Mouse (Mus musculus) cerebellum, adult 2 months (tissue): ENCODE data around the gene Prx. TPM values are rescaled to one million over a fixed set of nuclear protein-coding genes. Genes with fewer than 3 reads are reported as not detected.

Experiments
- DNase-seq, 2 experiments: peaks; one replicate each; pipeline ENCODE4 v3.0.0; 2021
- H3K27ac ChIP-seq: fragments of 200-500 bp; 2 replicates; pipeline ENCODE4 v1.5.1; 2012; ENCODE audit warnings: low read length, control low read depth, inconsistent platforms; ENCODE audit not compliant: insufficient read depth
- H3K27me3 ChIP-seq: fragments of 200-500 bp; 2 replicates; pipeline ENCODE4 v1.6.1; 2012; ENCODE audit warnings: inconsistent platforms, mild to moderate bottlenecking, low read length, moderate library complexity; ENCODE audit not compliant: control insufficient read depth, insufficient read depth
- H3K4me1 ChIP-seq: fragments of 200-500 bp; 2 replicates; pipeline ENCODE4 v1.6.1; 2011; ENCODE audit warnings: low read length; ENCODE audit not compliant: control insufficient read depth, insufficient read depth
- H3K4me3 ChIP-seq: fragments of 200-500 bp; replicated peaks from 2 replicates; pipeline ENCODE3; 2011; ENCODE audit warnings: mild to moderate bottlenecking, low read depth, low read length, control low read depth; ENCODE audit not compliant: insufficient read depth
- CTCF ChIP-seq: fragments of 200-500 bp; IDR thresholded peaks from 2 replicates; pipeline ENCODE4 v1.5.1; 2011; ENCODE audit warnings: low read depth, mild to moderate bottlenecking, control low read depth, low read length, moderate library complexity, borderline replicate concordance; ENCODE audit not compliant: insufficient read depth
- POLR2A ChIP-seq: fragments of 200-500 bp; IDR thresholded peaks from 2 replicates; pipeline ENCODE4 v1.6.1; 2011; ENCODE audit warnings: low read length, control low read depth, borderline replicate concordance; ENCODE audit not compliant: insufficient read depth
- WGBS: fragments of 180-500 bp; shearing (Covaris S2); methylation state at CpG from one replicate; pipeline ENCODE4 v1.1.7; 2018; 5-methylcytosine and 5-hydroxymethylcytosine counted together
- polyA plus RNA-seq: library from polyadenylated mRNA; depleted of rRNA; stranded (reverse); fragments of >200 nt; gene quantifications from 2 replicates; pipeline ENCODE4 v1.2.3, GENCODE M21; 2012

Prx gene
- polyA plus RNA-seq, 1 experiment, result 0.34 TPM

- no peaks in the 10 kb centered on the region for H3K4me1 ChIP-seq
- no peak overlapping the region for H3K27ac ChIP-seq
- no peak for DNase-seq
- no peaks in the 10 kb centered on the region for H3K27me3 ChIP-seq
- no peak overlapping the region for H3K4me3 ChIP-seq
- WGBS, result 78% methylated on average over 3 of the region's 3 CpGs
- TF ChIP-seq CTCF (0 out of 2 replicates have a peak, but pooled peaks have one; percentile 2), POLR2A (no peak)
These were observed 31.8 kb downstream of the Prx start for GRCm38 (mm10) chr7:27530937-27531336.

GRCm38 (mm10) chr7:27531707-27532106, 32.6 kb downstream of the Prx start:
- H3K4me1 ChIP-seq, result no peaks in the 10 kb centered on the region
- no peak overlapping the region for H3K4me3 ChIP-seq
- H3K27me3 ChIP-seq, result no peaks in the 10 kb centered on the region
- no peak for TF ChIP-seq POLR2A
- 84% methylated on average over 10 of the region's 10 CpGs for WGBS
- no peak overlapping the region for H3K27ac ChIP-seq
- DNase-seq, result no peak

- DNase-seq, result no peak
- Histone ChIP-seq H3K27ac (no peak overlapping the region), H3K27me3 (no peaks in the 10 kb centered on the region), H3K4me1 (no peaks in the 10 kb centered on the region), H3K4me3 (no peak overlapping the region)
- WGBS, result 75% methylated on average over 9 of the region's 9 CpGs
- no peak for TF ChIP-seq POLR2A
- no peak for TF ChIP-seq CTCF
These were observed 33.4 kb downstream of the Prx start for GRCm38 (mm10) chr7:27532480-27533050.

GRCm38 (mm10) chr7:27535386-27535785, 36.3 kb downstream of the Prx start:
- TF ChIP-seq CTCF, result no peak
- no peak for TF ChIP-seq POLR2A
- H3K27me3 ChIP-seq, result no peaks in the 10 kb centered on the region
- no peak overlapping the region for H3K4me3 ChIP-seq
- no peak for DNase-seq
- H3K27ac ChIP-seq, result no peak overlapping the region
- no peaks in the 10 kb centered on the region for H3K4me1 ChIP-seq
- WGBS, result 91% methylated on average over 2 of the region's 2 CpGs

GRCm38 (mm10) chr7:27536618-27537017, 37.5 kb downstream of the Prx start:
- Histone ChIP-seq H3K4me1 (peaks cover 5% of the 10 kb centered on the region; the same call in 1 of the 2 replicates), H3K27ac (no peak overlapping the region), H3K27me3 (no peaks in the 10 kb centered on the region), H3K4me3 (no peak overlapping the region)
- WGBS, result 91% methylated on average over 6 of the region's 6 CpGs
- DNase-seq, result no peak
- no peak for TF ChIP-seq POLR2A
- TF ChIP-seq CTCF, result no peak

GRCm38 (mm10) chr7:27537998-27538397, 38.9 kb downstream of the Prx start:
- H3K4me3 ChIP-seq, result no peak overlapping the region
- no peaks in the 10 kb centered on the region for H3K27me3 ChIP-seq
- WGBS, result 95% methylated on average over 8 of the region's 8 CpGs
- H3K4me1 ChIP-seq, result peaks cover 10% of the 10 kb centered on the region; the same call in 1 of the 2 replicates
- no peak for TF ChIP-seq POLR2A
- no peak for TF ChIP-seq CTCF
- no peak for DNase-seq
- H3K27ac ChIP-seq, result no peak overlapping the region

- H3K4me3 ChIP-seq, result no peak overlapping the region
- TF ChIP-seq POLR2A (no peak), CTCF (no peak)
- H3K27ac ChIP-seq, result no peak overlapping the region
- peaks cover 10% of the 10 kb centered on the region; the same call in 1 of the 2 replicates for H3K4me1 ChIP-seq
- no peak for DNase-seq
- 89% methylated on average over 2 of the region's 2 CpGs for WGBS
- H3K27me3 ChIP-seq, result no peaks in the 10 kb centered on the region
These were observed 39.7 kb downstream of the Prx start for GRCm38 (mm10) chr7:27538797-27539196.

- Histone ChIP-seq H3K27me3 (no peaks in the 10 kb centered on the region), H3K4me1 (peaks cover 14% of the 10 kb centered on the region; the same call in 1 of the 2 replicates), H3K27ac (no peak overlapping the region), H3K4me3 (no peak overlapping the region)
- WGBS, result 81% methylated on average over 2 of the region's 2 CpGs
- TF ChIP-seq POLR2A, result no peak
- TF ChIP-seq CTCF, result no peak
- no peak for DNase-seq
These were observed 41.4 kb downstream of the Prx start for GRCm38 (mm10) chr7:27540521-27540920.

GRCm38 (mm10) chr7:27540935-27541334, 41.8 kb downstream of the Prx start:
- TF ChIP-seq POLR2A (no peak), CTCF (no peak)
- WGBS, result 91% methylated on average over 6 of the region's 6 CpGs
- Histone ChIP-seq H3K4me3 (no peak overlapping the region), H3K4me1 (peaks cover 14% of the 10 kb centered on the region; the same call in 1 of the 2 replicates), H3K27me3 (no peaks in the 10 kb centered on the region), H3K27ac (no peak overlapping the region)
- DNase-seq, result no peak
